Mouse (Mus musculus) liver, embryonic 13.5 days (tissue): ENCODE data around the gene Dapk1. TPM values are rescaled to one million over a fixed set of nuclear protein-coding genes. Genes with fewer than 3 reads are reported as not detected.
A peak's percentile ranks its signal among the peaks of the same experiment; 100 is the strongest.

Experiments
- ATAC-seq: fragments of 200-750 bp; cut with Nextera tagmentation; 2 replicates; pipeline ENCODE4 v1.8.0; 2017; ENCODE audit warnings: low read depth, mild to moderate bottlenecking, moderate number of reproducible peaks, moderate library complexity
- DNase-seq: peaks from one replicate; pipeline ENCODE4 v3.0.0; 2022
- H3K27ac ChIP-seq: fragments of 300-500 bp; sonication (generic); 2 replicates; pipeline ENCODE4 v1.5.1; 2015; ENCODE audit warnings: moderate library complexity, mild to moderate bottlenecking, inconsistent platforms
- H3K27me3 ChIP-seq: fragments of 300-500 bp; sonication (generic); 2 replicates; pipeline ENCODE4 v1.6.1; 2015; ENCODE audit warnings: mild to moderate bottlenecking, inconsistent platforms
- H3K36me3 ChIP-seq: fragments of 300-500 bp; sonication (generic); 2 replicates; pipeline ENCODE4 v1.6.1; 2015; ENCODE audit warnings: mild to moderate bottlenecking, inconsistent platforms
- H3K4me1 ChIP-seq: fragments of 300-500 bp; sonication (generic); replicated peaks from 2 replicates; pipeline ENCODE4 v1.6.1; 2015; ENCODE audit warnings: inconsistent platforms
- H3K4me2 ChIP-seq: fragments of 300-500 bp; sonication (generic); 2 replicates; pipeline ENCODE4 v1.6.1; 2015; ENCODE audit warnings: inconsistent platforms, mild to moderate bottlenecking, moderate library complexity
- H3K4me3 ChIP-seq: fragments of 300-500 bp; sonication (generic); replicated peaks from 2 replicates; pipeline ENCODE4 v1.5.1; 2015; ENCODE audit warnings: mild to moderate bottlenecking, inconsistent platforms
- H3K9ac ChIP-seq: fragments of 300-500 bp; sonication (generic); 2 replicates; pipeline ENCODE4 v1.6.1; 2015; ENCODE audit warnings: mild to moderate bottlenecking, inconsistent platforms
- H3K9me3 ChIP-seq: fragments of 300-500 bp; sonication (generic); replicated peaks from 2 replicates; pipeline ENCODE4 v1.6.1; 2016; ENCODE audit warnings: inconsistent platforms
- WGBS: fragments of 180-500 bp; shearing (Covaris S2); methylation state at CpG from one replicate; pipeline ENCODE4 v1.1.7; 2015; ENCODE audit not compliant: insufficient replicate concordance; 5-methylcytosine and 5-hydroxymethylcytosine counted together
- polyA plus RNA-seq: library from polyadenylated mRNA; unstranded; fragments of >200 nt; fragmentation: Nextera tagmentation; extraction: Ambion mirVana; gene quantifications from 2 replicates; pipeline ENCODE4 v1.2.1, GENCODE M21; 2015

The Dapk1 gene
- polyA plus RNA-seq, result 5.0 and 7.6 TPM in 2 replicates

DNA sequence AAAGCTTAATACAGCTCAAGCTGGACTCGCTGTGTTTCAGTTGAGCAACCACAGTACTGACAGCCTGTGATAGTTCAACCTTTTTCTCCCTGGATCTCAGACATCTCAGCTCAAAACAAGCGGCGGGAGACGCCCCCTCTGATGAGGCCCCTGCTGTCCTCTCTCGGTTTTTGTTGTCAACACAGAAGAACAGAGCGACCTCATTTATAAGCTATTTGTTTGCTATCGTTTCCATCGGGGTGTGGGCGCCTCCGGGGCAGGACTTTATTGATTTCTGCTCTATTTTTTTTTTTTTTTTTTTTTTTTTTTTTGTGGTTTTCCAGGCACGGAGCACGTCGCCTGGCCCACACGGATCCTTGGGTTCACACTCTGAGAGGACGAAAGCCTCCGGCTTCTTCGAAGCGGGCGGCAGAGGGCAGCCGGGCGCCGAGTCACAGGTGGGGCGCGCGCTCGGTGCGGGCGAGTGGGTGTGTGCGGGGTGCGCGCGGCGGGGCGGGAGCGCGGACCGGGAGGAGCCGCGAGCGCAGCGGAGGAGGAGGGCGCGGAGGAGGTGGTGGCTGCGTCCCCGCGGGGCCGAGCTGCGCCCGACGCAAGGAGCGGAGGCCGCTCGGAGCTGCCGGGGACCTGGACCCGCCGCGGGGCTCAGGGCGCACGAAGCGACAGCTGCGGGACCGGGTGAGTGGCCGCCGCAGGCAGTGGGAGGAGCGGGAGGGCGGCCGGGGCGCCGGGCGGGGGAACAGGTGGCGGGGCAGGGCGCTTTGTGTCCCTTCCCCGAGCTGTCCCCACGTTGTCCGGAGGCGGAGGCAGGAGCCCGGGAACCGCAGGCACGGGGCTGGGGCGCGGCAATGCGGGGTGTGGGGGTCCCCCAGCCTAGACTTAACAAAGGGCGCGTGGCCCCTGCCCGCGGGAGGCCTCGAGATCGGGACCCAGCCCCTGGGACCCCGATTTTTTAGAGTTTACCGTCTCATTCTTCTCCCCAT is at the start of gene Dapk1:
Gene Dapk1 (plus strand): TSS at position 512 of the 980 bp plus-strand sequence.
- H3K4me2 ChIP-seq, result peak within 1 kb of the TSS; percentile 94
- H3K36me3 ChIP-seq, result peaks cover 3% of the 10 kb centered on the region; the same call in 1 of the 2 replicates
- peak within 1 kb of the TSS; percentile 79 for H3K9ac ChIP-seq
- under 1% methylated on average over 69 of the region's 90 CpGs for WGBS
- H3K9me3 ChIP-seq, result no peaks in the 10 kb centered on the region
- no peaks in the 10 kb centered on the region for H3K27me3 ChIP-seq
- H3K27ac ChIP-seq, result peak within 1 kb of the TSS; percentile 67
- ATAC-seq, result peak; percentile 82
- H3K4me3 ChIP-seq, result peak within 1 kb of the TSS; percentile 74
- DNase-seq, result peak; percentile 69
- H3K4me1 ChIP-seq, result peaks cover 24% of the 10 kb centered on the region

DNA sequence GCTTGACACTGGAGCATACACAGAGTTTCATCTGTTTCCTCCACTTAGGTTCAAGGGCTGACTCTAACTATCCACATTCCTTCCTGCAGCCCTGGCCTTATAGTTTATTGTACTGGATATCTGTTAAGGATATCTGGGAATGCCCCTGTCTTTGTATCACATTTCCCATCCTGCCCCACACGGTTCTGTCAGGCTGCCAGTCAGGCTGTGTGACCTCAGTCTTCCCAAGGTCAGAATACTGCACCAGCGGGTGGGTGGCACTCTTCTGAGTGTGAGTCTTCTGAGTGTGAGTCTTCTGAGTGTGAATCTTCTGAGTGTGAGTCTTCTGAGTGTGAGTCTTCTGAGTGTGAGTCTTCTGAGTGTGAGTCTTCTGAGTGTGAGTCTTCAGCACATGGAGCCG is 48.4 kb upstream of the Dapk1 start:
- H3K4me1 ChIP-seq, result peaks cover 9% of the 10 kb centered on the region
- no peak overlapping the region for H3K4me3 ChIP-seq
- H3K9me3 ChIP-seq, result no peaks in the 10 kb centered on the region
- no peak overlapping the region for H3K9ac ChIP-seq
- no peak overlapping the region for H3K27ac ChIP-seq
- ATAC-seq (no peak), DNase-seq (no peak)
- H3K27me3 ChIP-seq, result no peaks in the 10 kb centered on the region
- 67% methylated on average over 3 of the region's 3 CpGs for WGBS
- H3K4me2 ChIP-seq, result no peak overlapping the region
- H3K36me3 ChIP-seq, result no peaks in the 10 kb centered on the region

DNA sequence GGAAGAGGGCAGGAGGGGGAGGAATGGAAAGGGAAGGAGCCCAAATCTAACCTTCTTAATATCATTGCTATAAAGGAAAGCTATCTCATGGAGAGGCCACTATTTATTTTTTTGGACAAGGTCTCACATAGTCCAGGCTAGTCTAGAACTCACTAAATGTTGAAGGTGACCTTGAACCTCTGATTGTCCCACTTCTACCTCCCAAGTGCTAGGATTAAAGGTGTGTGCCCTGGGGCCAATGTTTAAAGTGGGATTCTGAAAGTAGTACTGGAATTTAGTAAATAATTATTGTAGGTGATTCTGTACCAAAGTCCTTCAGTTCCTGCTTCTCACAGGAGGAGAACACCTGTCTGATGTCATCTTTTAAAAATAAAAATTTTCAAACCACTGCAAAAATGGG is 45.3 kb upstream of the Dapk1 start:
- Histone ChIP-seq H3K36me3 (no peaks in the 10 kb centered on the region), H3K4me3 (no peak overlapping the region), H3K27ac (no peak overlapping the region), H3K9ac (no peak overlapping the region), H3K9me3 (no peaks in the 10 kb centered on the region), H3K4me1 (peaks cover 14% of the 10 kb centered on the region), H3K27me3 (no peaks in the 10 kb centered on the region; the same call in 1 of the 2 replicates), H3K4me2 (no peak overlapping the region)
- ATAC-seq (no peak), DNase-seq (no peak)

DNA sequence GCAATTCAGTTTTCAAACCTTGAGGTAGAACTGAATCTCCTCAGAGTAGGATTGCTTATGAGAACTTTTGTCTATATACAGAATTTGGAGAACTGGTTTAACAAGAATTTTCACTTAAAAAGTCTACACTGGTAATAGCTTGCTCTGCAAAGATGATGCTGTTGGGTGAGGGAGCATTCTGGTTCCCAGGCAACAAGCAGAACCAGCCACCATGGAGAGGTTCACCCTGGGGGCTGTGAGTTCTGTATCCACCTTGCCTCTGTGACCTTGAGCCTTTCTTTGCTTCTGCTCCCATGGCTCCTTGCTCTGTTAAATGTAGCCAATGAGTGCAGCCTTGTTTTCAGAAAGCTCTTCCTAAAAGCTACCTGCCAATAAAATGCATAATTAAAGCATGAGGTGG is 44.8 kb upstream of the Dapk1 start:
- Histone ChIP-seq H3K4me3 (no peak overlapping the region), H3K4me2 (no peak overlapping the region), H3K9ac (no peak overlapping the region), H3K27ac (no peak overlapping the region), H3K27me3 (no peaks in the 10 kb centered on the region; the same call in 1 of the 2 replicates), H3K9me3 (no peaks in the 10 kb centered on the region), H3K4me1 (peaks cover 18% of the 10 kb centered on the region), H3K36me3 (no peaks in the 10 kb centered on the region)
- DNase-seq (no peak), ATAC-seq (no peak)

DNA sequence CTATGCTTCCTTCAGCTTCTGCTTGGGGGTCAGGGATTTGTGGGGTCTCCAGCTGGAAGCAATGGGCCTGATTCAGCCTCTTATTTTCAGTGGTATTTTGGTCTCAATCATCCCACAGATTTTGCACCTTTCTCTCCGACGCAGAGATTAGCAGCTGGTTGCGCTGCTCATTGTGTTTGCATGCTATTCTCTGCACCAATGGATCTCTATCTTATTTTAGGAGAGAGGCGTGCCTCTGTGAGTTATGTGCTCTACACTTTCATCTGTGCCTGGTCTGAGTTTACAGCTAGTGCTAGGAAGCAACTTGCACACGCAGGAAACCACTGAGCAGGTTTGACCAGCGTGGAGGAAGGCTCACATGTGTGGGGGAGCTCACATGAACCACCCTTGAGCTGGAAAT is 37.4 kb upstream of the Dapk1 start:
- Histone ChIP-seq H3K4me2 (no peak overlapping the region), H3K27ac (no peak overlapping the region), H3K9ac (no peak overlapping the region), H3K9me3 (no peaks in the 10 kb centered on the region), H3K4me3 (no peak overlapping the region), H3K36me3 (no peaks in the 10 kb centered on the region), H3K27me3 (no peaks in the 10 kb centered on the region), H3K4me1 (0 out of 2 replicates have a peak, but pooled peaks cover 9% of the 10 kb centered on the region)
- 40% methylated on average over 6 of the region's 6 CpGs for WGBS
- ATAC-seq (no peak), DNase-seq (no peak)

DNA sequence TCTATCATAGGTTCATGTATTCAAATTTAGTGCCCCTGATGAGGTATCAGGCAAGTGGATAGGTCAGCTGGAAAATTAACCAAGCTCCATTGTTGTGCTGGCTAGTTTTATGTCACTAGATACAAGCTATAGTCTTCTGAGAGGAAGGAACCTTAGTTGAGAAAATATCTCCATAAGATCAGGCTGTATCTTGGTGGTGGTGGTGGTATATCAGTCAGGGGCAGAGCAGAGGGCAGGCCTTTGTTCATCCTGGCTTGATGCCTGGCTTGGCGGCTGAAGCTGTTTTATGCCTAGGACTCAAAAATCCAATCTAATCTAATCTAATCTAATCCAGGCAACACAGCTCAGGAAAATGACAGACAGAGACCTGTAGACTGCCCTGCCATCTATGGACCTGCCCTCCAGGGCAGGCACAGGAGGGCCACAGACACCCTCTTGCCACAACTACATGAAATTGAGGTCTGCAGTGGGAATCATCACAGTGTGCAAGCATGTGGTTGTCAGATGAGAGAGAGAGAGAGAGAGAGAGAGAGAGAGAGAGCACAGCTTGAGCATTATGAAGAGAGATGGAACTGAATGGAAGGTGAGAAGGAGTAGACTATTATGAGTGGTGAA is 32.7 kb upstream of the Dapk1 start:
- H3K4me3 ChIP-seq, result no peak overlapping the region
- H3K27me3 ChIP-seq, result no peaks in the 10 kb centered on the region
- H3K36me3 ChIP-seq, result no peaks in the 10 kb centered on the region
- H3K4me1 ChIP-seq, result no peaks in the 10 kb centered on the region
- 57% methylated on average over 1 of the region's 1 CpGs for WGBS
- no peak overlapping the region for H3K4me2 ChIP-seq
- no peak overlapping the region for H3K9ac ChIP-seq
- H3K9me3 ChIP-seq, result no peaks in the 10 kb centered on the region
- ATAC-seq (no peak), DNase-seq (no peak)
- no peak overlapping the region for H3K27ac ChIP-seq

DNA sequence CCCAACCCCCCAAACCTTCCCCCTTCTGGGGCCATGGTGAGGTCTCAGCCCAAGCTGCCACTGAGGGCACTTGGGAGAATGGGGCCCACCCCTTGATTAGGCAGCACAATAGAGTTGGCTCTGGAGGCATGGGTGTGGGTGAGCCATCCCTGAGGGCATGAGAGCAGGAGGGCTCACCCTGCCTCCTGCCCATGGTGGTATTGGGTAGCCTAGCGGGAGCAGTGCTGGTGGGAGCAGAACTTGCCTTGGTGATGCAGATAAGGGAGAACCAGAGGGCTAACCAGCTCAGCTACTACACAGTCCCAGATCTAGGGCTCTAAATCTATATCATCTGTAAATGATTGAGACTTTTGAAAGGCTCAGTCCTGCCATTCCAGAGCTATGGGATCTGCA is 32.2 kb upstream of the Dapk1 start:
- DNase-seq (no peak), ATAC-seq (no peak)
- Histone ChIP-seq H3K4me1 (no peaks in the 10 kb centered on the region), H3K4me2 (no peak overlapping the region), H3K9ac (no peak overlapping the region), H3K4me3 (no peak overlapping the region), H3K36me3 (no peaks in the 10 kb centered on the region), H3K9me3 (no peaks in the 10 kb centered on the region), H3K27me3 (no peaks in the 10 kb centered on the region), H3K27ac (no peak overlapping the region)
- 68% methylated on average over 1 of the region's 1 CpGs for WGBS

DNA sequence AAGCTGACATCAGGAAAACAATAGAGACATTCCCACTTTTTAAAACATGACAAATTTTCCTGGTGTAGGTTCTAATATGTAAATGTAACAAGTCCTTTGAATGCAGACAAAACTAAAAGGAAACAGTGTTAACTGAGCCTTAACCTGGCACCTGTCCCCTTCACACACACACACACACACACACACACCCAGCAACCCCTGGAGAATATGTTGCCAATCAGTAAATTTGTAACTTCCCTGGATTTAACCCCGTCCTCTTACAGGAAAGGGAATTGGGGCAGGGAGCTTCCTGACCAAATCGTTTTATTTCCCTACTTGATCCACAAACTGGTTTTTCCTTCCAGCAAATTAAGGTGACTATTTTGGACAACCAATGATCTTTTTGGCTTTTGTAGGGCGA is 28.2 kb upstream of the Dapk1 start:
- no peak for DNase-seq
- Histone ChIP-seq H3K36me3 (no peaks in the 10 kb centered on the region), H3K27ac (no peak overlapping the region), H3K4me1 (no peaks in the 10 kb centered on the region), H3K4me3 (no peak overlapping the region), H3K27me3 (no peaks in the 10 kb centered on the region), H3K9ac (no peak overlapping the region), H3K4me2 (no peak overlapping the region), H3K9me3 (no peaks in the 10 kb centered on the region)
- ATAC-seq, result no peak
- WGBS, result 51% methylated on average over 3 of the region's 3 CpGs

DNA sequence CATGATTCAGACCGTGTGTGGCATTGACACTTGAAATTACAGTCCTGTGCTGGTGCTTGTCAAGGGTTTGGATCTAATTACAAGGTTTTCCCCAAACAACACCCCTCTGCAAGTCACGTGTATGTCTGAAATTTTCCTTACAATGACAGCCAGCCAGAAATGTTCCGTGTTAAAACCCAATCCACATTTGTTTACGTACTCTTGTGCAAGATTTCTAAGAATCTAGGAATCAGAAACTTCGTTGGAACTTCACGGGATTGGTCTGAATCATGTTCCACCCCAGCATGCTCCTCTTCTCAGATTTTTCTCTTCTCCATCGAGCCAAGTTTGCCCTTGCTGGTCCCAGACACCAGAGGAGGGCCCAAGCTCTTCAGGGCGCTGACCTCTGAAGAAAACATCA is 27.8 kb upstream of the Dapk1 start:
- no peak for DNase-seq
- ATAC-seq, result no peak
- no peak overlapping the region for H3K27ac ChIP-seq
- WGBS, result 54% methylated on average over 8 of the region's 8 CpGs
- no peaks in the 10 kb centered on the region for H3K9me3 ChIP-seq
- H3K27me3 ChIP-seq, result no peaks in the 10 kb centered on the region
- H3K36me3 ChIP-seq, result no peaks in the 10 kb centered on the region
- no peak overlapping the region for H3K9ac ChIP-seq
- H3K4me3 ChIP-seq, result no peak overlapping the region
- no peak overlapping the region for H3K4me2 ChIP-seq
- H3K4me1 ChIP-seq, result no peaks in the 10 kb centered on the region

DNA sequence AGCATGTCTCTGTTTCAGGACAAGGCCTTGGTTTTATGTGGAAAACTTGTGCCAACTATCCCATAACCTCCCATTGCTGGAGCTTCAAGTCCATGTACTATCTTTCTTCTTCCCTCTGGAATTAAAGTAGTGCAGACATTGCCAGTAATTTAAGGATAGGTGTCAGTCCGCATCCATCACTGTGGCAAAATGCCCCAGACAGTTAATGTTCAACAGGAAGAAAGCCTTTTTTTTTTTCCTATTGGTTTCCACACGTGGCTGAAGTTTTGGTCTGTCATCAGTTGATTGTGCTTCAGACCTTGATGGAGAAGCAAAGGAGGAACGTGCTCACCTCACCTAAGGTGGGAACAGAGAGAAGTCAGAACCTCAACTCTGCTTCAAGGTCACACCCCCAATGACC is 23.2 kb upstream of the Dapk1 start:
- DNase-seq (no peak), ATAC-seq (no peak)
- Histone ChIP-seq H3K4me3 (no peak overlapping the region), H3K9me3 (no peaks in the 10 kb centered on the region), H3K4me1 (no peaks in the 10 kb centered on the region), H3K4me2 (no peak overlapping the region), H3K27ac (no peak overlapping the region), H3K36me3 (no peaks in the 10 kb centered on the region), H3K27me3 (no peaks in the 10 kb centered on the region), H3K9ac (no peak overlapping the region)
- 57% methylated on average over 3 of the region's 3 CpGs for WGBS

DNA sequence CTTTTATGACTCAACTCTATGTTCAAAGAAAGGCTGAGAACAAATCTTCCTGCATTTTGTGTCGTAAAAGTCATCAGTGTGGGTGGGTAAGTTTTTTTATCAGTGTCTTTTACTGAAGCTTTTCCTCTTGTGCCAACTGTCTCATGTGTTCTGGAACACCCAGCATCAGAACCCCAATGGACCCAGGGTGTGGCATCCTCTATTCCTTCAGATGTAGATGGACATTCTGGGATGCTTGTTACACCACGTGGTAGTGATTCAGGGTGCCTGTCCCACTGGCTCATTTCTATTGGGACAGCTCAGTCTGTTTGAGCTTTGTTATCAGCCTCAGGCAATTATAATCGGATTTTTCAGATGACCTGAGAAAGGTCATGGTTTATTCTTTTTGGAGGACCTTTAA is 6.9 kb upstream of the Dapk1 start:
- ATAC-seq (no peak), DNase-seq (no peak)
- no peaks in the 10 kb centered on the region for H3K36me3 ChIP-seq
- no peak overlapping the region for H3K27ac ChIP-seq
- no peak overlapping the region for H3K4me3 ChIP-seq
- no peaks in the 10 kb centered on the region for H3K9me3 ChIP-seq
- WGBS, result 66% methylated on average over 3 of the region's 3 CpGs
- no peak overlapping the region for H3K4me2 ChIP-seq
- H3K4me1 ChIP-seq, result no peaks in the 10 kb centered on the region
- H3K27me3 ChIP-seq, result no peaks in the 10 kb centered on the region
- H3K9ac ChIP-seq, result no peak overlapping the region

DNA sequence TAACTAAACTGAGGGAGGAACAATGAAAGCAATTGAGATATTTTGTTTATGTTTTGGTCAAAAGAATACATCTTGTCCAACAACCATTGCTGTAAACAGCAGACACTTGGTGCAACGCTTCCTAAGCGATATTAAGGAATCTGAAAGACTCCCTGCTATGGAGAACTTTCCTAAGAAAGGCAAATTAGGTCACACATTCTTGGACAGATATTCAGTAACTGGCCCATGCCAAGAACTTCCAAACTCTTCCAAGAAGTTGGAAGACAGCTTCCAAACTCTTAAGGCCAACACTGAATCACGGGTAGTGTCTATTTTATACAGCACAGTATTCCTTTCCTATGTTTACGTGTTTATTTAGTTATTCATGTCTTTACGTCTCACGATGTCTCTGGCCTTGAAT is 6.2 kb upstream of the Dapk1 start:
- Histone ChIP-seq H3K36me3 (no peaks in the 10 kb centered on the region), H3K4me1 (no peaks in the 10 kb centered on the region), H3K4me2 (no peak overlapping the region), H3K27ac (no peak overlapping the region), H3K27me3 (no peaks in the 10 kb centered on the region), H3K9me3 (no peaks in the 10 kb centered on the region), H3K4me3 (no peak overlapping the region), H3K9ac (no peak overlapping the region)
- ATAC-seq (no peak), DNase-seq (no peak)
- WGBS, result 81% methylated on average over 6 of the region's 6 CpGs
